Mouse (Mus musculus) adrenal gland, adult 8-10 months (tissue): Measurements from ENCODE around the gene Prl2c2. TPM values are rescaled to one million over a fixed set of nuclear protein-coding genes. Genes with fewer than 3 reads are reported as not detected.
"Not testable (repeated sequence)": the region's sequence is repeated elsewhere in the genome, so short reads cannot be mapped to it uniquely, and the experiment has no call there.

Source experiments
- DNase-seq: peaks from one replicate; pipeline ENCODE4 v3.0.0; 2022
- total RNA-seq, 4 experiments: library from RNA; stranded (reverse); gene quantifications; 2 replicates each; pipeline ENCODE4 v1.2.4; 2022

The Prl2c2 gene
- total RNA-seq = not detected

DNA sequence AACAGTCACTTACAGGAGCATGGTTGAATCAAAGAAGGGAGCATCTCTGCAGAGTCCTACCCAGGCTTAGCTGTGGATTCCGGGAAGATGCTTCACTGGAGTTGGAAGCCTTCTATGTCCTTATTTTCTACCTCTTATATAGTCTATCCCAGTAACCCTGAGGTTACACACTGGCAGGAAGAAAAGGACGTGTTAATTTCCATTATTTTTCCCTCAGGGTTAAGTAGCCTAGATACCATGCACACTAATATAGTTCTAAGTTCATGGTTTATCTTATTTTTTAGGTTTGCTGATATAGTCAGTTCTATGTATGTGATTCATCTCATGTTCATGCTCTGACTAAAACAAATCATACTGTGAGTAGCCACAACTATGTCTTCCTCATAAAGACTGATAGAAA, at the start of gene Prl2c2:
TSS of gene Prl2c2 (minus strand) at position 101 of the 400 bp plus-strand sequence.
- DNase-seq = not testable (repeated sequence)

DNA sequence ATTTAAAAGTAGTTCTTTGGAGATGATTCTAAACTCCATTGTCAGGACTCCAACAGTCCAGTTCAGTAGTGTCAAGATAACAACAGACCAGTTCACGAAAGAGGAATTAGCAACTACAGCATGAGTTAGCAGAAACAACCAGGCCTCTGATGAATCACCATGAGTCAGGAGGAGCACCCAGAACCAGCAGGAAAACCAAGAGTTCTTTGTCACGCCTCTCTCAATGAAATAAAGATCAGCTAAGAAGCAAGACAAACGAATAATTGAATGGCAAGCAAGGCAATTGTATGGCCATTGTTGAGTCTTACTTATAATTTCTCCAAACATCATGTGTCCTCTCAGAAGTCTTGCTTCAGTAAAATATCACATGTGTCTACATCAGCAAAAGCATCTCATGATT, 20.7 kb upstream of the Prl2c2 start:
- DNase-seq = not testable (repeated sequence)

DNA sequence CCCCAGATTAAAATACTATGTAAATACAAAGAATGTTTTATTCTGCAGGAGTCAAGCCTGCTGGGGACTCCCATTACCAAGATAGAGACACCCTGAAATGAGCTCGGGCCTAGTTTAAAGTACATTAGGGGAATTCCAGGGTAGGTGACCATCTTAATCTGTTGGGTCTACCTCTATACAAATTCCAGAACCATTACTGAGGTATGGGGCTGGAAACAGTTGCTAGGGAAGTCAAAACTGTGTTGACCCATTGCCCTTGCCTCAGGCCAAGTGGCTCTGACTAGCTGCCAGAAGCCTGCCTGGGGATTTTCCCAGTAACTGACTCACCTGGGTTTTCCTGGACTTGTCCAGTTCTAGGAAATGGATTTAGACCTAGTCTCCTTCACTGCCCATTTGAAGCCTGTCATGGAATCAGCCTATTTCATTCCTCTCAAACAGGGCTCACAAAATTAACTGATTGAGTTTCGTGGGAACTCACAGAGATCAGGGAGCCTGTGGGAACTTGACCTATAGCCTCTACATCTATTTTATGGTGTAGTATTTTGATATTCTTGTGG, 8.9 kb upstream of the Prl2c2 start:
- DNase-seq = not testable (repeated sequence)

Other genes with a start within 250 kb of the Prl2c2 start
- gene Prl2c3, start 205.3 kb downstream of the Prl2c2 start, total RNA-seq = not detected
- not detected for gene Prl2c5, start 177.3 kb upstream of the Prl2c2 start, total RNA-seq